Mouse (Mus musculus) midbrain, embryonic 12.5 days (tissue): ENCODE results near the gene Cbx7. TPM values are rescaled to one million over a fixed set of nuclear protein-coding genes. Genes with fewer than 3 reads are reported as not detected.
"Not testable (repeated sequence)": the region's sequence is repeated elsewhere in the genome, so short reads cannot be mapped to it uniquely, and the experiment has no call there.

Experiments used
- ATAC-seq: fragments of 200-750 bp; cut with Nextera tagmentation; 2 replicates; pipeline ENCODE4 v1.8.0; 2017; ENCODE audit warnings: low read depth, moderate TSS enrichment, moderate library complexity; ENCODE audit not compliant: low FRiP score
- H3K27ac ChIP-seq: fragments of 300-500 bp; sonication (generic); replicated peaks from 2 replicates; pipeline ENCODE4 v1.5.1; 2016; ENCODE audit warnings: mild to moderate bottlenecking
- H3K27me3 ChIP-seq: fragments of 300-500 bp; sonication (generic); 2 replicates; pipeline ENCODE4 v1.6.1; 2016; ENCODE audit warnings: mild to moderate bottlenecking
- H3K36me3 ChIP-seq: fragments of 300-500 bp; sonication (generic); 2 replicates; pipeline ENCODE4 v1.6.1; 2016
- H3K4me1 ChIP-seq: fragments of 300-500 bp; sonication (generic); 2 replicates; pipeline ENCODE4 v1.6.1; 2016
- H3K4me2 ChIP-seq: fragments of 300-500 bp; sonication (generic); replicated peaks from 2 replicates; pipeline ENCODE4 v1.6.1; 2016; ENCODE audit warnings: mild to moderate bottlenecking, moderate library complexity
- H3K4me3 ChIP-seq: fragments of 300-500 bp; sonication (generic); 2 replicates; pipeline ENCODE4 v1.5.1; 2016; ENCODE audit warnings: mild to moderate bottlenecking
- H3K9ac ChIP-seq: fragments of 300-500 bp; sonication (generic); replicated peaks from 2 replicates; pipeline ENCODE4 v1.6.1; 2016; ENCODE audit warnings: mild to moderate bottlenecking, moderate library complexity
- H3K9me3 ChIP-seq: fragments of 300-500 bp; sonication (generic); 2 replicates; pipeline ENCODE4 v1.6.1; 2016; ENCODE audit warnings: mild to moderate bottlenecking
- WGBS: fragments of 180-500 bp; shearing (Covaris S2); methylation state at CpG from one replicate; pipeline ENCODE4 v1.1.7; 2016; 5-methylcytosine and 5-hydroxymethylcytosine counted together
- polyA plus RNA-seq: library from polyadenylated mRNA; unstranded; fragments of >200 nt; fragmentation: Nextera tagmentation; extraction: Ambion mirVana; gene quantifications from 2 replicates; pipeline ENCODE4 v1.2.1, GENCODE M21; 2016

Gene Cbx7
- polyA plus RNA-seq, 1 experiment from 2014 or later: 4.2 TPM

DNA sequence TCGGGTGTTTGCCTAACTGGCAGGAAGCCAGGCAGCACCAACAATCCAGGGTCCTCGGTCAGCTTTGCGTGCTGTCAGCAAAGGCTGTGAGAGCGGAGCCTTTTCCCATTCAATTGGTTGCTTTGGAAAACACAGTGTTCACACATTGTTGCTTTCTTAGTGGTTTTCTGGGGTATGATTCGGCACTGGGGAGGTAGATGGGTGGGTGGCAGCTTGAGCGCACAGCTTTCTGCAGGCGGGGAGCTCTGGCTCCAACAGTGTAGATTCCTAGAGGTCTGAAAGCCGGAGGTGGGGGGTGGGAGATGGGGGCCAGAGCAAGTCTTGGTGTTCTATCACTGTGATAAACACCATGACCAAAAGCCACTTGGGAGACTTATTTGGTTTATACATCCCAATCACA lies 59.6 kb downstream of the Cbx7 start:
- Histone ChIP-seq H3K9me3 (no peaks in the 10 kb centered on the region), H3K4me1 (no peaks in the 10 kb centered on the region), H3K4me3 (no peak overlapping the region), H3K27me3 (no peaks in the 10 kb centered on the region), H3K36me3 (no peaks in the 10 kb centered on the region), H3K4me2 (no peak overlapping the region), H3K9ac (no peak overlapping the region), H3K27ac (no peak overlapping the region)
- no peak for ATAC-seq
- WGBS: 90% methylated on average over 8 of the region's 8 CpGs

DNA sequence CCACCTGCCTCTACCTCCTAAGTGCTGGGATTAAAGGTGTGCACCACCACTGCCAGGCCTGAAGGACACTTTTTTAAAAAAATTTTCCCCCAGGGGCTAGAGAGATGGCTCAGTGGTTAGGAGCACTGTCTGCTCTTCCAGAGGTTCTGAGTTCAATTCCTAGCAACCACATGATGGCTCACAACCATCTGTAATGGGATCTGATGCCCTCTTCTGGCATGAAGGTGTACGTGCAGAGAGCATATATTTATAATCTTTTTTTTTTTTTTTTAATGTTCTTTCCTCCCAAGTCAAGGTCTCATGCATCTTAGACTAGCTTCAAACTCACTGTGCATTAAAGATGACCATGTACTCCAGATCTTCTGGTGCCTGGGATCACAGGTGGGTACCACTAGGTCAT lies 60.1 kb downstream of the Cbx7 start:
- not testable (repeated sequence) for H3K27ac ChIP-seq, H3K27me3 ChIP-seq, H3K4me3 ChIP-seq, H3K9ac ChIP-seq, H3K4me1 ChIP-seq, H3K4me2 ChIP-seq, H3K9me3 ChIP-seq, H3K36me3 ChIP-seq, ATAC-seq
- WGBS: 91% methylated on average over 1 of the region's 1 CpGs

DNA sequence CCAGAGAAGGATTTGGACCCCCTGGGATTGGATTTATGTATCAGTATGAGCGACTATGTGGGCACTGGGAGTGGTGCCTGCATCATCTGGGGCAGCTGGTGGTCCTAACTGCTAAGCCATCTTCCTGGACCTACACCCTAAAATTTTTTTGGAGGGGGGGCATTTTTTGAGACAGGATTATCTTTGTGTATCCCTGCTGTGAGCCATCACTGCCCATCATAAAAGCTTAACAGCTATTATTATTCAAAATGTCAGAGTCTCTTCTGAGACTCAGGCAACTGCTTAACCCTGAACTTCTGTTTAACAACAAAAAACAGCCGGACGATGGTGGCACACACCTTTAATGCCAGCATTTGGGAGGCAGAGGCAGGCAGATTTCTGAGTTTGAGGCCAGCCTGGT lies 61.9 kb downstream of the Cbx7 start:
- H3K36me3 ChIP-seq, H3K27ac ChIP-seq, H3K9me3 ChIP-seq, H3K4me1 ChIP-seq, H3K9ac ChIP-seq, H3K4me3 ChIP-seq, H3K27me3 ChIP-seq, H3K4me2 ChIP-seq, ATAC-seq: not testable (repeated sequence)
- 88% methylated on average over 3 of the region's 3 CpGs for WGBS

DNA sequence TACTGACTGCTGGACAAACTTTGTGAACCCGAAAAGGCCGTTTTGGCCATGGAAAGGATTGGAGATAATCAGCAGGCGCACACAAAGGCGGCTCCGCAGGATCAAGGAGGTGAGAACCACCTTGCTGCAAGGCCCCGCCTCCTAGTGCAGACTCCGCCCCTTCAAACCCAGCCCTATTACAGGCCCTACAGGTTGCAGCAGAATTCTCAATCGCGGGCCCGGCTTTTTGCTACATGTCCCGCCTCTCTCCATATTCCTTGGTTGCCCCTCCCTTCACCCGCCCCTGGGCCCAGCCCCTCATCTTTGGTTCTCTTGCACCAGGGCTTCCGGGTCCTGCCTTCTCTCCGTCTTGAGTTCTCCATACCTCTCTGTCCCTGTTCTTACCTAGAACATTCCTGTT lies 64.1 kb downstream of the Cbx7 start:
- H3K27ac ChIP-seq: no peak overlapping the region
- no peak overlapping the region for H3K4me3 ChIP-seq
- H3K36me3 ChIP-seq: no peaks in the 10 kb centered on the region
- H3K4me2 ChIP-seq: no peak overlapping the region
- no peak overlapping the region for H3K9ac ChIP-seq
- no peak for ATAC-seq
- H3K27me3 ChIP-seq: no peaks in the 10 kb centered on the region
- H3K4me1 ChIP-seq: no peaks in the 10 kb centered on the region
- H3K9me3 ChIP-seq: no peaks in the 10 kb centered on the region
- 45% methylated on average over 14 of the region's 14 CpGs for WGBS

DNA sequence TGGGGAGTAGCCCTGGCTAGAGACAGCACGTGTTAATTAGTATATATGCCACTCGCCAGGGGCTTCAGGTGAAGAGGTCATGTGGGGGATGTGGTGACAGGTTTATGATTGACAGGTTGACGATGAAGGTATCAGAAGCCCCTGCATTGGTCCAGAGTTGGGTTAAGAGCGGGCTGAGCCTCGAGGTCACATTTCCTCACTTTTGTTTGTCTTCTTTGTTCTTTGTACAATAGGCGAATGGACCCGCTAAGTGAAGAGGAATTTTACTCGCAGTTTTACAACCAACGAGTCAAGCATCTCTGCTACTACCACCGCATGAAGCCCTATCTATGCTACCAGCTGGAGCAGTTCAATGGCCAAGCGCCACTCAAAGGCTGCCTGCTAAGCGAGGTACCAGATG lies 65.7 kb downstream of the Cbx7 start:
- Histone ChIP-seq H3K36me3 (no peaks in the 10 kb centered on the region), H3K4me1 (no peaks in the 10 kb centered on the region), H3K9ac (no peak overlapping the region), H3K27me3 (no peaks in the 10 kb centered on the region), H3K4me3 (no peak overlapping the region), H3K9me3 (no peaks in the 10 kb centered on the region), H3K27ac (no peak overlapping the region), H3K4me2 (no peak overlapping the region)
- 67% methylated on average over 12 of the region's 12 CpGs for WGBS
- ATAC-seq: no peak

DNA sequence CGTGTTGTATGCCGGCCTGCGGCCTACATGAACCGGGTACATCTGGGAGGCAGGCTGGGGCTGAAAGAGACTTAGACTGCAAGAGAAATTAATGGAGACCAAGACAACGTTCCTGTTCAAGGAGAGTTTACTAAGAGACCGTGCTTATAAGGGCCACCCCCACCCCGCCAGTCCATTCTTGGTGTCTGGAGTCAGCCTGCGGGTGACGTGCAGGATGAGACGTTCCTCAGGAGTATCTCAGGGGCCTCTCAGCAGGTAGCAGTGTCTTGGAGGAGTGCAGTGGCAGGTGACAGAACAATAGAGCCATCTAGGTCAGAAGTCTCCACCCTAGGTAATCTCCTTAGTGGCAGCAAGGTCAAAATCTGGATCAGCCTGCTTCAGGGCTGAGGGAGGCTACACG lies 66.2 kb downstream of the Cbx7 start:
- H3K4me3 ChIP-seq, H3K27ac ChIP-seq, H3K36me3 ChIP-seq, H3K4me1 ChIP-seq, H3K9me3 ChIP-seq, ATAC-seq, H3K27me3 ChIP-seq, H3K9ac ChIP-seq, H3K4me2 ChIP-seq: not testable (repeated sequence)
- WGBS: 82% methylated on average over 11 of the region's 11 CpGs

DNA sequence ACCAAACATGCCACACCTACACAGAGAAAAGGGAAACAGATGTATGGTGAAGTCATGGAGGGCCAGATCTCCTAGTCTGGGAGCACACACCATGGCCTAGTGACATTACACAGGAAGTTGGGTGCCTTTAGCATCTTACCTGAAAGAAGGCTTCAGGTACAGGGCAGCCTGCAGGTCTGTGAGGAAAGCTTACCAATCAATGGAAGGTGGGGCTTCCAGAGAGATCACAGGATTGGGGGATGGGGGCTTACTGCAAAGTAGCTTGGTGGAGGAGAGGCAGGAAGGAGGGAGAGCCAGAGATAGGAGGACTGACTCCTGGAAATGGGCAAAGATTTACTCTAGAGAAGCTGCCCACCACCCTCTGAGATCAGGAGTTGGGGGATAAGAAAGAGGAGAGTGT lies 67.0 kb downstream of the Cbx7 start:
- no peak overlapping the region for H3K27ac ChIP-seq
- H3K27me3 ChIP-seq: no peaks in the 10 kb centered on the region
- H3K4me2 ChIP-seq: no peak overlapping the region
- H3K36me3 ChIP-seq: no peaks in the 10 kb centered on the region
- H3K4me1 ChIP-seq: no peaks in the 10 kb centered on the region
- H3K9me3 ChIP-seq: no peaks in the 10 kb centered on the region
- ATAC-seq: no peak
- no peak overlapping the region for H3K4me3 ChIP-seq
- no peak overlapping the region for H3K9ac ChIP-seq

DNA sequence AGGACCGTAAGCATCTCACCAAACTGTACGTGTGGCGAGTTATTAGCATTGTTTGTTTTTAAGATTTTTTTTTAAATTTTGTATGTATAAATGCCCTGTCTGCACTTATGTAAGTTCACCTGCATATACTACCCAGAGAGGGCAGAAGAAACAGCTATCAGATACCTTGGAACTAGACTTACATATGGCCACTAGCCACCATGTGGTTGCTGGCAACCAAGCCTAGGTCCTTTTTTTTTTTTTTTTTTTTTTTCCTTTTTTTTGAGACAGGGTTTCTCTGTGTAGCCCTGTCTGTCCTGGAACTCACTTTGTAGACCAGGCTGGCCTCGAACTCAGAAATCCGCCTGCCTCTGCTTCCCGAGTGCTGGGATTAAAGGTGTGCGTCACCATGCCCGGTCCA lies 67.8 kb downstream of the Cbx7 start:
- ATAC-seq, H3K9ac ChIP-seq, H3K27ac ChIP-seq, H3K4me1 ChIP-seq, H3K4me3 ChIP-seq, H3K9me3 ChIP-seq, H3K36me3 ChIP-seq, H3K4me2 ChIP-seq, H3K27me3 ChIP-seq: not testable (repeated sequence)
- WGBS: 94% methylated on average over 8 of the region's 8 CpGs

DNA sequence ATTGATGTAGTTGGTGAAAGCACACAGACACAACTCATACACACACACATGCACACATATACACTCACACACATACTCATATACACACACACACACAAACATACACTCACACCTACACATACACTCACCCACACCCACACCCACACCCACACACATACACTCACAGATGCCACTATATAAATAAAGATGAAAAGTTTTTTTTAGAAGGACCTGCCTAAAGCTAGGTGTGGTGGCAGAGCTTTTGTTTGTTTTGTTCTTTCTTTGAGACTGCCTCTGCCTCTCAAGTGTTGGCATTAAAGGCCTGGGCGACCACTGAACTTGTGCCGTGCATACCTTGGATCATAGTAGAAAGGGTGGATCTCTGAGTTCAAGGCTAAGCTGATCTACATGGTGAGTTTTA lies 69.5 kb downstream of the Cbx7 start:
- Histone ChIP-seq H3K4me3 (no peak overlapping the region), H3K4me2 (no peak overlapping the region), H3K36me3 (no peaks in the 10 kb centered on the region), H3K4me1 (no peaks in the 10 kb centered on the region), H3K9ac (no peak overlapping the region), H3K9me3 (no peaks in the 10 kb centered on the region), H3K27ac (no peak overlapping the region), H3K27me3 (no peaks in the 10 kb centered on the region)
- WGBS: 88% methylated on average over 2 of the region's 2 CpGs
- no peak for ATAC-seq

DNA sequence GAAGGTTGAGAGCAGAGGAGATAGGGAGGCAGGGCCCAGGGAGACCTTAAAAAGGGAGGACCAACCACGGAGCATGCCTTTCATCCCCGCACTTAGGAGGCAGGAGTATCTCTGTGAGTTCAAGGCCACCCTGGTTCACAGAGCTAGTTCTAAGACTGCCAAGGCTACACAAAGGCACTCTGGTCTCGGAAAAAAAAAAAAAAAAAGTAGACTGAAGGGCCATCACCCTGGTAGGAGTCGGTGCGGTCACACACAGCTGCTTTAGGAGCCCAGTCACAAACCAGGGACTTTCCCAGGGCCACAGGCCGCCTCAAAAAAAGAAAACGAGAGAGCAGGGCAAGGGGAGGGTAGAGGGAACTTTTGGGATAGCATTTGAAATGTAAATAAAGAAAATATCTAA lies 70.2 kb downstream of the Cbx7 start:
- Histone ChIP-seq H3K4me3 (no peak overlapping the region), H3K9ac (no peak overlapping the region), H3K9me3 (no peaks in the 10 kb centered on the region), H3K4me1 (no peaks in the 10 kb centered on the region), H3K27ac (no peak overlapping the region), H3K27me3 (no peaks in the 10 kb centered on the region), H3K4me2 (no peak overlapping the region), H3K36me3 (no peaks in the 10 kb centered on the region)
- ATAC-seq: no peak
- 69% methylated on average over 7 of the region's 7 CpGs for WGBS

DNA sequence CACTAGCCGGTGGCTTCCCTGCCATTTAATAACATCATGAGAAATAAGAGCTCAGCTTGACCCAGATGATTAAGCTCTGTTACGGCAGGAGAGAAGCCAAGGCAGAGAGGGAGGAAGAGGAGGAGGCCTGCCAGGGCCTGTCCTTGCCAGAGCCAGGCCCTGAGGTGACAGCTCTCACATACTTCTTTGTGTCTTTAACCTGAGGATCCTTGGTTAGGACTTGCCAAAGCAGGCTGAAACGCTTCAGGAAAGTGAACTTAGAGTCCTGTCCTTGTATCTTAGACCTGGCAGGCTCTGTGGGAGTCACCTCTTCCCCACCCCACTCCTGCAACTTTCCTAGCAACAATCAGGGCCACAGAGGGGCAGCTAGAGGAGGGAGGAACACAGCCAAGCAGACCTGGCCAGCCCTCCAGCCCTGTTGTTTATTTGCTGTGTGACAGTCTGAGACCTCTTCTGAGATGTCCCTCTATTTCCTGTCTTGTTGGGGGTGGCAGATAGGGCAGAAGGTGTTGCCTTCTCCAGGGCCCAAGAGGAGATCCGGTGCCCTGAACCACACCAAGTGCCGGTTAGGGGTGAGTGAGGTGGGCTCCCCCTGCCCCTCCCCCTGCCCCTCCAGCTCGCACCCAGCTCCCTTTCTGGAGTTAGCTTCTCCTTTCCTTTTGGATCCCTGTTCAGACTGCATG lies 71.0 kb downstream of the Cbx7 start:
- no peak overlapping the region for H3K4me3 ChIP-seq
- no peak for ATAC-seq
- no peak overlapping the region for H3K4me2 ChIP-seq
- H3K27me3 ChIP-seq: no peaks in the 10 kb centered on the region
- WGBS: 90% methylated on average over 6 of the region's 6 CpGs
- H3K9ac ChIP-seq: no peak overlapping the region
- no peaks in the 10 kb centered on the region for H3K4me1 ChIP-seq
- H3K36me3 ChIP-seq: no peaks in the 10 kb centered on the region
- no peaks in the 10 kb centered on the region for H3K9me3 ChIP-seq
- H3K27ac ChIP-seq: no peak overlapping the region

DNA sequence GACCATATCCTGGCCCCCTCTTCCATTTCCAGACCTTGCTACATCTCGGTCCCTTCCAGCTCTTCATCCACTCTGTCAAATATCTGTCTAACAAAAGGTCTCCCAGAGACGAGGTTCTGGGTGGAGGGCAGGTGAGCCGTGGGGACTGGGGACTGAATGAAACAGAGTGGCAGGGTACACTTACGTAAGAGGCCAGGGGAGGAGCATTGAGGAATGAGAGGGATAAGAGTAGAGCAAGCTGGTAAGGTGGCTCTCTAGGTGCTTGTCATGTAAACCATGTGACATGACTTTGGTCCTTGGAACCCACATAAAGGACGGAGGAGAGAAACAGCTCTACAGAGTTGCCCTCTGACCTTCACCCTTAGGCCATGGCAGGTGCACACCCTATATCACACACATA lies 71.9 kb downstream of the Cbx7 start:
- H3K9ac ChIP-seq: no peak overlapping the region
- WGBS: 93% methylated on average over 5 of the region's 5 CpGs
- no peaks in the 10 kb centered on the region for H3K4me1 ChIP-seq
- no peak overlapping the region for H3K27ac ChIP-seq
- H3K36me3 ChIP-seq: no peaks in the 10 kb centered on the region
- ATAC-seq: no peak
- H3K4me2 ChIP-seq: no peak overlapping the region
- no peaks in the 10 kb centered on the region for H3K27me3 ChIP-seq
- no peaks in the 10 kb centered on the region for H3K9me3 ChIP-seq
- H3K4me3 ChIP-seq: no peak overlapping the region

DNA sequence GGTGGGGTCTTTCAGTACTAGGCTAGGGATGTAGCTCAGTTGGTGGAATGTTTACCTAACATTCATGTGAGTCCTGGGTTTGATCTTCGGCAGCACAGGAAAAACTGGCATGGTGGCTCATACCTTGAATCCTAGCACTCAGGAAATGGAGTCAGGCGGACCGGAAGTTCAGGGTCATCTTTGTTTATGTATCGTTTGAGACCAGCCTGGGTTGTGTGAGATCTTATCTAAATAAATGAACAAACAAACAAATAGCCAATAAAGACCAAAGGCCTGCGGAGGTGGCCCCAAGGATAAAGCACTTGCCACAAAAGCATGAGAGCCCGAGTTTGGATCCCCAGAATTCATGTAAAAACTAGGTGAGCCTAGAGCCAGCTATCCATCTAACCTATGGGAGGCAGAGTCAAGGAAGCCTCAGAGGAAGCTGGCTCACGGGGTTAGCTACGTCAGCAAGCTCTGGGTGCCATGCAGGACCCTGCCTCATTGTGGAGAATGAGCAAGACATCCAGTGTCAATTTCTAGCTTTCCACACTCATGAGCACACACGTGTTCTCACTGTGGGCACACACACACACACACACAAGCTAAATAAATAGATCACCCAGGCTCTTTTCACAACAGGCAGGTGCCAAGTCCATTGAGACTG lies 74.7 kb downstream of the Cbx7 start:
- Histone ChIP-seq H3K4me3 (no peak overlapping the region), H3K9me3 (no peaks in the 10 kb centered on the region), H3K4me2 (no peak overlapping the region), H3K27me3 (peaks cover 19% of the 10 kb centered on the region), H3K27ac (no peak overlapping the region), H3K36me3 (no peaks in the 10 kb centered on the region), H3K9ac (no peak overlapping the region), H3K4me1 (peaks cover 8% of the 10 kb centered on the region)
- ATAC-seq: no peak
- 90% methylated on average over 9 of the region's 9 CpGs for WGBS
